Mouse (Mus musculus): ENCODE data around the gene Srsf10. TPM values are rescaled to one million over a fixed set of nuclear protein-coding genes. Genes with fewer than 3 reads are reported as not detected.

The Srsf10 gene
- polyA plus RNA-seq, 1 experiment from 2014 or later, result 157 TPM

DNA sequence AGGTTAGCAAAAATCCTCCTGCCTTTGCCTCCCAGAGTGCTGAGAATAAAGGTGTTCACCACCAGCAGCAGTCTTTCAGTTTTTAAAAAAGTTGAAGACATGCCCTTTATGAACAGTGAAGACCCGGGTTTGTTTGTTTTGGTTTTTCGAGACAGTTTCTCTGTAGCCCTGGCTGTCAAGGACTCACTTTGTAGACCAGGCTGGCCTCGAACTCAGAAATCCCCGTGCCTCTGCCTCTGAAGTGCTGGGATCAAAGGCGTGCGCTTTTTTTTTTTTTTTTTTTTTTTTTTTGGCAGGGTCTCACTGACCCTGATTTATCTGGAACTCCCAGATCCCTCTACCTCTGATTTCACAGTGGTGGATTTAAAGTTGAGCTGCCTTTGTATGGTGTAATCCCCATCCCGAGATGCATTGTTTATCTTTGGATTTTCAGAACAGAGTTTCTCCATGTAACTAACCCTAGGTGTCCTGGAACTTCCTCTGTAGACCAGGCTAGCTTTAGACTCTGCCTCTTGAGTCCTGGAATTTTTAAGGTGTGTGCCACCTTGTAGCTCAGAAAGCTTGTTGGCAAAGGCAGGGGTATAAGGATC is 2.1 kb downstream of the Srsf10 start:
- Histone ChIP-seq H3K4me2 (peak overlapping the region; percentile 77), H3K4me3 (peak overlapping the region; percentile 96), H3K36me3 (peaks cover 38% of the 10 kb centered on the region), H3K4me1 (peaks cover 64% of the 10 kb centered on the region), H3K9ac (peak overlapping the region; percentile 97), H3K27me3 (replicated peaks) (no peaks in the 10 kb centered on the region), H3K9me3 (replicated peaks) (no peaks in the 10 kb centered on the region), H3K27ac (peak overlapping the region; percentile 98)
- no peak for ATAC-seq
- WGBS (ENCODE audit: insufficient replicate concordance), result 14% methylated on average over 7 of the region's 7 CpGs

DNA sequence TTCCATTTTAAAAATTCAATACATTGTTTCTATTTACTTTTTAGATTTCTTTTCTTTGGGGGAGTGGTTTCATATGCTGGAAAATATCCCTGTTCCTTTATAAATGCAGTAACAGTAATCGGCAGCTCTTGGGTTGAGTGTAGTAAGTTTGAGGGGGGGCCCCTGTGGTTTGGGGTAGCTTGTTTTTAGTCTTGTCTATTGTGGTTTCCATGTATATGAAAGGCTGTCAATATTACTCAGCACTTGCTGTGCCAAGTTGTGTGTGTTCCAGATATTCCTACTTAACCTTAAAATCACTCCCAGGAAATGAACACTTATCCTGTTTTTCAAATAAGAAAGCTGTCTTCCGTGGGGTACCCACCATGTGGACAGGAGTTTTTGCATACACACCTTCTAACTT is 13.4 kb downstream of the Srsf10 start:
- peaks cover 62% of the 10 kb centered on the region for H3K36me3 ChIP-seq
- no peak overlapping the region for H3K4me2 ChIP-seq
- H3K9ac ChIP-seq, result 0 out of 2 replicates have a peak overlapping the region, but pooled peaks have one; percentile 17
- no peaks in the 10 kb centered on the region for H3K9me3 ChIP-seq (replicated peaks)
- peak overlapping the region; percentile 67 for H3K27ac ChIP-seq
- WGBS (ENCODE audit: insufficient replicate concordance), result 48% methylated on average over 2 of the region's 2 CpGs
- no peak for ATAC-seq
- no peak overlapping the region for H3K4me3 ChIP-seq
- no peaks in the 10 kb centered on the region for H3K27me3 ChIP-seq (replicated peaks)
- H3K4me1 ChIP-seq, result peaks cover 35% of the 10 kb centered on the region

DNA sequence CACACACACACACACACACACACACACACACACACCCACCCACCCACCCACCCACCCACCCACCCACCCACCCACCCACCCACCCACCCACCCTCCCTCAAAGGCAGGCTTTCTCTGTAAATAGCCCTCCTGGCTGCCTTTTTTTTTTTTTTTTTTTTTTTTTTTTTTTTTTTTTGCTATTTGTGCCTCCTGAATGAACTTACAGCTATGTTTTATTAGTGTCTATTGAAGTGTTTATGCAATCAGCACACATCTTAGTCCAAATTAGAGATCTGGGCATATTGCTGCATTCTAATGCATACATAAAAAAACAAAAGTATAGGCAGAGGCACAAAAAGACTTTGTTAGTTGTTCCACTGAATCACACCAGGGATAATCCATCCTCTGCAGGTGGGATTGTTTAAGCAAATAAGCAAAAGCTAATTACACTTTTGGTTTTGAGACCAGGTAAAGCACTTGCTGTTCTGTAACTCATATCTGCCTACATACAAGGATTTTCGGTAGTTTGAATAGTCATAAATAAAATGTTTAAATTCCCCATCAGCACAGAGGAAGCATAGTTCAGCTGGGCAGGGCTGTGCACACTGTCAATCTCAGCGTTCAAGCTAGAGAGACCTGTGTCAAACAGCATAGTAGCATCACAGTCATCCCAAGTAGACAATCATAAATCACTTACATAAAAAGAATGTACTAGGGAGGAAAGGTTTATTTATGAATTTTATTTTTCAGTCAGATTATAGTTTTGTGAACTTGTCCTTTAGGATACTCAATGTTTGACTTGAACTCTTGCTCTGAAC is 14.9 kb downstream of the Srsf10 start:
- no peak overlapping the region for H3K4me3 ChIP-seq
- no peak overlapping the region for H3K27ac ChIP-seq
- WGBS (ENCODE audit: insufficient replicate concordance), result 59% methylated on average over 2 of the region's 2 CpGs
- H3K36me3 ChIP-seq, result peaks cover 52% of the 10 kb centered on the region
- H3K9ac ChIP-seq, result no peak overlapping the region
- H3K4me1 ChIP-seq, result peaks cover 49% of the 10 kb centered on the region
- no peak for ATAC-seq
- H3K9me3 ChIP-seq (replicated peaks), result no peaks in the 10 kb centered on the region
- no peaks in the 10 kb centered on the region for H3K27me3 ChIP-seq (replicated peaks)
- peak overlapping the region; percentile 31 for H3K4me2 ChIP-seq

DNA sequence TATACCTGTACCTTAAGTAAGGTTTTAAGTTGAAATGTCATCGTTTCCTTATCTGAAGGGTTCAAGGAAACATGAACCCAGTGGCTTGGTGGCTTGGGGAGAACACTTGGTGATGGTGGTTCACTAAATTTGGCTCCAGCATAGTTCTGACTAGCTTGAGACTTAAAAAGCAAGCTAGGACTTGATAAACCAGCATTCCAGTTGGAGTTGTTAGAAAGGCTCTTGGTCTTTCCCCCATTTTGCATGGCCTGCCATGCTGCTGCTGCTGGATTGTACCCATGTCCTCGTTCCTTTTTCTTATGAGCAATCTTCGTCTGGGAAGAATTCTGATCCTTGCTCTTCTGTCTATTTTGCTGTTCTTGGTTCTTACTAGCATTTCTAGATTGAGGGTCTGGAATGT is 16.5 kb downstream of the Srsf10 start:
- Histone ChIP-seq H3K27ac (peak overlapping the region; percentile 96), H3K4me2 (peak overlapping the region; percentile 79), H3K4me1 (peaks cover 65% of the 10 kb centered on the region), H3K36me3 (peaks cover 42% of the 10 kb centered on the region), H3K9me3 (replicated peaks) (no peaks in the 10 kb centered on the region), H3K4me3 (peak overlapping the region; percentile 72), H3K9ac (peak overlapping the region; percentile 85), H3K27me3 (replicated peaks) (no peaks in the 10 kb centered on the region)
- no peak for ATAC-seq
- 37% methylated on average over 3 of the region's 3 CpGs for WGBS (ENCODE audit: insufficient replicate concordance)

DNA sequence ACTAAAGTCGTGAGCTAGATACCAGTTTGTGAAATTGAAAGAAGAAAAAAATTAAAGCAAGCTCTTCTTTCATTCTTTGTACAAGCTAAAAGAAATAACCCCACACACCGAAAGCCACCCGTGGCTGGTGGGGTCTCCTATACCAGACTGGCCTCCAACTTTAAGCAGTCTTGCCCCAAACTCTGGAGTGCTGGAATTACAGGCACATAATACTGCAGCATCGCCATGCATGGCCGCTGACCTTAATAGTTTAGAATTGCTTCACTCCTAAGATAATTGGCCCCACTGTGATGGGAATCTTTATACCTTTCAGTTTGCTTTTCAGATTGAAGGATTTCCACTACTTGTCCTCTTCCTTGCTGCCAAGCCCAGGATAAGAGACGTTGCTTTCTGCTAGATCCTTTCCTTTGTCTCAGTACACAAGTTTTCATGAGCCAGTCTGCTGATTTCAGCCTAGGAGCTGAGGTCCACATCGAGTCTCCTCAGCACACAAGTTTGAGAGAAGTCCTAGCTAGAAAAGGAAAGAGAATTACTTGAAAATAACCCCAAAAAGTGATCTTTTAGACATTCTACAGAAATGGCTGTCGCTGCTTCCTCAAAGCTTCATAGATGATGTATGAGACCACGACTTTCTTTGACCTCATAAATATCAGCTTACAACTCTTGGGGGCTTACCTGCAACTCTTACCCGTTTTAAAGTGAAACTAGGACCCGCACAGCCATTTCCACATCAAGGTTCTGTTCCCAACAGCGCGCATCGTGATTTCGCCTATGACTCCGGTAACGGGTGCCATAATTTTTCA is 17.2 kb downstream of the Srsf10 start:
- Histone ChIP-seq H3K27ac (peak overlapping the region; percentile 96), H3K9ac (peak overlapping the region; percentile 85), H3K36me3 (peaks cover 41% of the 10 kb centered on the region), H3K27me3 (replicated peaks) (no peaks in the 10 kb centered on the region), H3K4me1 (peaks cover 67% of the 10 kb centered on the region), H3K9me3 (replicated peaks) (no peaks in the 10 kb centered on the region), H3K4me3 (peak overlapping the region; percentile 72), H3K4me2 (peak overlapping the region; percentile 79)
- WGBS (ENCODE audit: insufficient replicate concordance), result 12% methylated on average over 17 of the region's 17 CpGs
- ATAC-seq, result no peak

DNA sequence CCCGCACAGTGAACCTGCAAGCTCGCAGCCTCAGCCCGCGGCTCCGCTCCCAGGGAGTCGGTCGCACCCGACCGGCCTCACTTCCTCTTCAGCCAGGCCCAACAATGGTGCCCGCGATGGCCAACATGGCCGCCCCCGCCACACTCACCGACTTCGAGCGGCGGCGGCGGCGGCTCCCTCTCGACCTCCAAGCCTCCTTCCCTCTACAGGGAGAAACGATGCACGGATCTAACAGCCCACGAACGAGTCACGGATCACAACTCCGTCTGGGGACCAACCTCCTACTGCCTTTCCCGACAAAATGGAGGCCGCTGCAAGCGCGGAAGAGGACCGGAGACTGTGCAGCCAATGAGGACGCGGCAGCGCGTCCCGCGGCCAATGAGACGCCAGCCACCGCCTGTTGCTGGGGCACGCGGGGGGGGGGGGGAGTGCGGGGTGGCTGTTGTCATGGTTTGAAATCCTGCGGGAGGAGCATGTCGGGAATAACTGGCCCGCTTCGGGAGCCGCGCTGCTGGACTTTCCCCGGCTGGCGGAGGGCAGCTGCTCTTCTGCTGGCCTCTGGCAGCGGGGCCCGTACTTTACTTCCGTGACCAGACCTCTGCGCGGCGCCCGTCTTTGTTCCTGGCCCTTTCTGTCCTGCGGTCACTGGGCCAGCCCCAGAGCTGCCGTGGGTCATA is 18.1 kb downstream of the Srsf10 start, which contains the start of gene Pnrc2:
Gene Pnrc2, minus strand, starts transcription at position 325 of the 677 bp plus-strand sequence.
- Histone ChIP-seq H3K36me3 (peaks cover 41% of the 10 kb centered on the region), H3K9me3 (replicated peaks) (no peaks in the 10 kb centered on the region), H3K9ac (peak within 1 kb of the TSS; percentile 85), H3K4me2 (peak within 1 kb of the TSS; percentile 79), H3K4me3 (peak within 1 kb of the TSS; percentile 72), H3K27me3 (replicated peaks) (no peaks in the 10 kb centered on the region), H3K27ac (peak within 1 kb of the TSS; percentile 96), H3K4me1 (peaks cover 67% of the 10 kb centered on the region)
- ATAC-seq, result peak; percentile 94
- WGBS (ENCODE audit: insufficient replicate concordance), result 3% methylated on average over 55 of the region's 60 CpGs

DNA sequence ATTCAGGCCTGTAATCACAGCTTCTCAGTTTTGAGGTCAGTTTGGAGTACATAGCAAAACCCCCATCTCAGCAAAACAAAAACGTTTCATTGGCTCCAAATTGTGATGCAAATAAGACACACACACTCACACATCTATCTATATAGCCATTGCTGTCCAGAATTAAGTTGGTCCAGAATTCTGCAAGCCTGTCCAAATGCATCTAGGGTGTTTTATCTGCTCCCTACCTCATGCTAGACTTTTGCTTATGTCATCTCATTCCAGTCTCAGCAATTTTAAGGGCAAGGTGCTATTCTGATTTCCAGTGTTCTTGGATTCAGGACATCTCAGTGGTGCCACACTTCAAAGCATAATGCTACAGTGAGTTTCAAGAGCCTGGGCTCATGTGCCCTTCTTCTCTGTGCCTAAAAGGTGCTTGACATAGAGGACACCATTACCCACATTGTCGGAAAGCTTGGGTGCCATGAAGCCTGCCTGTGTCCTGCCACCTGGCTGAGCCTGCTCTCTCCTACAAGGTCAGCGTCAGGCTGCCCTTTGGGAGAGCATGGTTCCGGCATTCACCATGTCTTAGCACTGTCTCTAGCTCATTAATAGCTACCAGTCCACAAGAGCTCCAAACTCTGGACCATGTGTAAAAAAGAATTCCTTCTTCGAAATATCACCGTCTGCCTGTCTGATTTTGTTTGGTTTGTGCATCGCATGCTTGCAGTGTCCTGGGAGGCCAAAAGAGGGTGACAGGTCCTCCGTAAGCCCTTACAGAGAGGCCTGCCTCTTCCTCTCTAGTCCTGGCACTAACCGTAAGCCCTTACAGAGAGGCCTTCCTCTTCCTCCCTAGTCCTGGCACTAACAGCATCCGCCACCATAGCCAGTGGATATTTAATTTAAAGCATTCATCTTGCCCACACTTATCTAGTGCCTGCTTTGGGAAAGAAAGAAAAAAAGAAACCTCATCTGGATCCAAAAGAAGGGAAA is 19.3 kb downstream of the Srsf10 start:
- Histone ChIP-seq H3K4me3 (peak overlapping the region; percentile 72), H3K36me3 (peaks cover 29% of the 10 kb centered on the region), H3K9me3 (replicated peaks) (no peaks in the 10 kb centered on the region), H3K27me3 (replicated peaks) (no peaks in the 10 kb centered on the region), H3K27ac (peak overlapping the region; percentile 96), H3K4me1 (peaks cover 56% of the 10 kb centered on the region), H3K9ac (peak overlapping the region; percentile 85), H3K4me2 (peak overlapping the region; percentile 79)
- no peak for ATAC-seq
- WGBS (ENCODE audit: insufficient replicate concordance), result 73% methylated on average over 10 of the region's 10 CpGs

DNA sequence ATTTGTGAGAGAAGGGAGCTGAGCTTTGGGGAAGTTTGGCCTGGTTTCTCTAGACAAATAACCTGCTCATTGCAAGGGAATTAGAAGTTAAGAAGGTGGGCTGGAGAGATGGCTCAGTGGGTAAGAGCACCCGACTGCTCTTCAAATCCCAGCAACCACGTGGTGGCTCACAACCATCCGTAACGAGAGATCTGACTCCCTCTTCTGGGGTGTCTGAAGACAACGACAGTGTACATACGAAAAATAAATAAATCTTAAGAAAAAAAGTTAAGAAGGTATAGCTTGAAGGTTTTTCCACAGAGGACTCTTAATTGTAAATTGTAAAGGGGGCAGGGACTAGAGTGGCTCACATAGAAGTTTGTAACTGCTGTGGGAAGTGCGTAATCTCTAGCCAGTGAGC is 20.0 kb downstream of the Srsf10 start:
- Histone ChIP-seq H3K9ac (peak overlapping the region; percentile 67), H3K4me3 (peak overlapping the region; percentile 50), H3K27me3 (replicated peaks) (0 out of 2 replicates have a peak, but pooled peaks cover 3% of the 10 kb centered on the region), H3K9me3 (replicated peaks) (no peaks in the 10 kb centered on the region), H3K4me1 (peaks cover 51% of the 10 kb centered on the region), H3K27ac (peak overlapping the region; percentile 96), H3K4me2 (peak overlapping the region; percentile 78), H3K36me3 (peaks cover 23% of the 10 kb centered on the region)
- no peak for ATAC-seq
- 29% methylated on average over 7 of the region's 7 CpGs for WGBS (ENCODE audit: insufficient replicate concordance)

DNA sequence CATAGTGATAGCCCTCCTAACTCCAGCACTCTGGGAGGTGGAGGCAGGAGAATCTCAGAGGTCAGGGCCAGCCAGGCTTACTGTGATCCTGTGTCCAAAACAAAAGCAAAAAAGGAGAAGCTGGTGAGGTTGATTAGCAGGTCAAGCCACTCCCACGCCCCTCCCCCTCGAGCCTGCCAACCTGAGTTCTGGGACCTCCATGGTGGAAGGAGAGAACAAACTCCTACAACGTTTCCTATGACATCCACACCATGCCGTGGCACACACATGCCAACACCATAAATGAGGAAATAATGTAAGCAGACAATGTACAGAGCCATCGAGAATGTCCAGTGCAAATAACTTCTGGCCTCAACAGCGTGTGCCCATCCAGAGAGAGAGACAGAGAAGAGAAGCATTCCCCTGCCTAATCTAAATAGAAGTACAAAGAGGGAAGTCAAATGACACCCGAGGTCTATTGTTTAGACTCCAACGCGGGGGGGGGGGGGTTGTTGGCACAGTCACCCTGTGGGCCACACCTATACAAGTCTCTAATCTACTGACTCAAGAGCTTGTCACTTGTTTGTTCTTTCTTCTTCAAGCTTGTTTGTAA is 20.5 kb downstream of the Srsf10 start:
- no peaks in the 10 kb centered on the region for H3K9me3 ChIP-seq (replicated peaks)
- peak overlapping the region; percentile 67 for H3K9ac ChIP-seq
- H3K4me1 ChIP-seq, result peaks cover 46% of the 10 kb centered on the region
- peak; percentile 19 for ATAC-seq
- peak overlapping the region; percentile 50 for H3K4me3 ChIP-seq
- H3K36me3 ChIP-seq, result peaks cover 17% of the 10 kb centered on the region
- H3K4me2 ChIP-seq, result peak overlapping the region; percentile 78
- 0 out of 2 replicates have a peak, but pooled peaks cover 3% of the 10 kb centered on the region for H3K27me3 ChIP-seq (replicated peaks)
- peak overlapping the region; percentile 96 for H3K27ac ChIP-seq
- 2% methylated on average over 9 of the region's 9 CpGs for WGBS (ENCODE audit: insufficient replicate concordance)

DNA sequence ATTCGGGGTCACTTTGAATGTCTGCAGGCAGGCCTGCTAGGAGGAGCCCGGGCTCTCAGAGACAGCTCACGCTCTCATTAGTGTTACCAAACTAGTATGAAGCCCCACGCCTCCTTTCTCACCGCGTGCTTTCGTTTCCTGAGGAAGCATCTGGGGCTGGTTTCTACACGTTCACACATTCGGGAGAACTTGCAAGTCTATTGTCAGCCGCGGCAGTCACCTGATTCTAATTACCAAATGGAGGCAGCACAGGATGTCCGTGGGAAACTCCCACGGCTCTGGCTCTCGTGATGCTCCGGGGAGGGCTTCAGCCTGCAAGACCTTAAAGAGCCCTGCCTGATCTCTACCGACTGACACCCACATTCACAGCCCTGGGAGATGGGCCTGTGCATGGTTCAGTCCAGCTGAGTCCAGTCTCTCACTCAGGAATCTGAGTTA is 21.1 kb downstream of the Srsf10 start:
- peak overlapping the region; percentile 67 for H3K9ac ChIP-seq

More for the DNA sequence above, 21.1 kb downstream of the Srsf10 start:
- 2% methylated on average over 16 of the region's 16 CpGs for WGBS (ENCODE audit: insufficient replicate concordance)
- ATAC-seq, result peak; percentile 17; the same call in 1 of the 2 replicates
- 0 out of 2 replicates have a peak, but pooled peaks cover 3% of the 10 kb centered on the region for H3K27me3 ChIP-seq (replicated peaks)
- peak overlapping the region; percentile 78 for H3K4me2 ChIP-seq
- H3K4me3 ChIP-seq, result peak overlapping the region; percentile 50
- peaks cover 13% of the 10 kb centered on the region for H3K36me3 ChIP-seq
- peak overlapping the region; percentile 96 for H3K27ac ChIP-seq
- H3K9me3 ChIP-seq (replicated peaks), result no peaks in the 10 kb centered on the region
- H3K4me1 ChIP-seq, result peaks cover 43% of the 10 kb centered on the region

Data from liver, embryonic 12.5 days (tissue).